Mouse (Mus musculus): ENCODE measurements around the gene Mns1. TPM values are rescaled to one million over a fixed set of nuclear protein-coding genes. Genes with fewer than 3 reads are reported as not detected.
"Not testable (repeated sequence)": the region's sequence is repeated elsewhere in the genome, so short reads cannot be mapped to it uniquely, and the experiment has no call there.

The Mns1 gene
- 27.0 and 28.6 TPM in 2 replicates for polyA plus RNA-seq (2016; fragmentation: Nextera tagmentation; extraction: Ambion mirVana)

DNA sequence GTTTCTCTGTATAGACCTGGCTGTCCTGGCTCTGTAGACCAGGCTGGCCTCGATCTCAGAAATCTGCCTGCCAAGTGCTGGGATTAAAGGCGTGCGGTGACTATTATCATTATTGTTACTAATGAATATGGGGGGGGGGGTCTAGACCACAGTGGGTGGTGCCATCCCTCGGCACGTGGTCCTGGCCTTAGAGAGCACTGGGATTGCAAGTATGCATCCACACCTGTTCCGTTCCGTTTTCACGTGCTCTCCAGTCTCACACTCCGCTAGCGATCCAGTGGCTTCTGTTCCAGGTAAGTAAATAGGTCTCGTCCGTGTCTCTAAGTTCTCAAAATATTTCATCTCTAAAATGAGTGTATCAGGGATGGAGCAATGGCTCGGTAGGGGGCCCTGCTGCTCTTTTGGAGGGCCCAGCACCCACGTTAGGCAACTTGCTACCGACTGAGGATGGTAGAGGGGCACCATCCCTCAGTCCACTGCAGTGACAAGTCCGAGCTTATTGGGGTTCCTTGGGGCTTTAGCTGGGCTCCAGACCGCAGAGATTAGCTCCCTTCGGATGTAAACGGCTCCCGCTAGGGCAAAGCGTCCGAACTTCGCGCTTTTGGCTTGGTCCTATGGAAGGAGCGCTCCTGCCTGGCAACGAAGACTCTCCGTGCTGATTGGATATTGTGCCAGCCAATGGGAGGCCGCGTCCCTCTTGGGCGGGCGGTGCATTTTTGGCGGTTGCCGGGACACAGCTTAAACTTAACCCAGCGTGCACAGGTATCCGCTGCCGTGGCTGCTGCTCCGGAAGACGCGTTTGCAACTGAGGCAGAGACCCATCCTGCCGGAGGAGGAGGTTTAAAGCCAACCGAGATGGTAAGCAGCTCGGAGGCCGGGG, at the start of gene Mns1:
Gene Mns1 (plus strand): TSS at position 190 of the 880 bp plus-strand sequence.
- ATAC-seq (ENCODE audit: low FRiP score, low read depth) = peak; percentile 97

DNA sequence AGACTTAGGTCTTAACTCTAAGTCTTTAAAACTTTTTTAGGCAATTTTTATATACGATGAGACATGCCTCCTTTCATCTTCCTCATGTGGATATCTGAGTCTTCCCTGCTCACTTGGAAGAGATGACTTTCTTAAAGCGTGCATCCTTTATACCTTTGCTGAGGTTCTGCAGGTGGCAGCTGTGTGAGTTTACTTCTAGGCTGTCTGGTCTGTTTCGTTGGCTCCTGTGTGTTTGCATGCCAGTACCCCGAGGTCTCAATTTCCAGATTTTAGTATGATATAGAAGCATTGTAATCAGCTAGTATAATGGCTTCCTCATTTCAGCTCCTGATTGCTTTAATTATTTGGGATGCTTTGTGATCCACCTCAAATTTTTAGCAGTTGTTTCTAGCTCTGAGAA, 48.9 kb upstream of the Mns1 start:
- 90% methylated on average over 4 of the region's 4 CpGs for WGBS

More for the DNA sequence above, at the start of gene Mns1:
- 2% methylated on average over 43 of the region's 43 CpGs for WGBS
- H3K9ac ChIP-seq = peak within 1 kb of the TSS; percentile 49; the same call in 1 of the 2 replicates
- H3K27me3 ChIP-seq (replicated peaks) = no peaks in the 10 kb centered on the region
- H3K4me2 ChIP-seq (replicated peaks) = peak within 1 kb of the TSS; percentile 90
- no peaks in the 10 kb centered on the region for H3K9me3 ChIP-seq
- no peaks in the 10 kb centered on the region for H3K36me3 ChIP-seq
- no peak within 1 kb of the TSS for H3K27ac ChIP-seq
- peaks cover 12% of the 10 kb centered on the region for H3K4me1 ChIP-seq
- peak within 1 kb of the TSS; percentile 60 for H3K4me3 ChIP-seq

DNA sequence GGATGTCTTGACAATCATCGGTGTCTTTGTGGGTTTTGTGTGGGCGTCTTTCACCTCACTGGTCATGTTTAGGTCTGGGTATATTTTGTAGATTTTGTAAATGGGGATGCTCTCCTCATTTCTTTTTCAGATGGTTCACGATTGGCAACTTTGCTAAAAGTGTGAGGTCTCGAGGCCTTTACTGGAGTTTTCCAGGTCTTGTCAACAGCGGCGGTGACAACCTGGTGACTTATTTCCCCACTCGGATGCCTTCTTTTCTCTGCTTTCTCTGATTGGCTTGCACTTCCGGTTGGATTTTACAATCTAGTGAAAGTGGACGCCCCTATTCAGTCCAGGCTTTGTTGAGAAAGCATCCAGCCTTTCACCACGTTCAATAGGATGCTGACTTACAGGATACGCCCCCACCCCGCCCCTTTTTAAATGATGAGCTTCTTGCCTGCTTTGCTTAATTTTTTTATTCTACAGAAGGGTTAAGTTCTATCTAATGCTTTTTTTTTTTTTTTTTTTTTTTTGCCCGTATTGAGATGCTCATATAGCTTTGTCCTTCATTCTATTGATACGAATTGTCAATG, 48.3 kb upstream of the Mns1 start:
- Histone ChIP-seq H3K9me3 (no peaks in the 10 kb centered on the region), H3K9ac (no peak overlapping the region), H3K4me1 (0 out of 2 replicates have a peak, but pooled peaks cover 2% of the 10 kb centered on the region), H3K36me3 (no peaks in the 10 kb centered on the region), H3K4me3 (no peak overlapping the region), H3K27me3 (replicated peaks) (no peaks in the 10 kb centered on the region), H3K27ac (no peak overlapping the region), H3K4me2 (replicated peaks) (peak overlapping the region; percentile 38; the same call in 1 of the 2 replicates)
- no peak for ATAC-seq (ENCODE audit: low FRiP score, low read depth)
- 48% methylated on average over 14 of the region's 14 CpGs for WGBS

More for the DNA sequence above, 48.9 kb upstream of the Mns1 start:
- no peak overlapping the region for H3K9ac ChIP-seq
- H3K4me1 ChIP-seq = 0 out of 2 replicates have a peak, but pooled peaks cover 2% of the 10 kb centered on the region
- H3K36me3 ChIP-seq = no peaks in the 10 kb centered on the region
- H3K9me3 ChIP-seq = no peaks in the 10 kb centered on the region
- no peak overlapping the region for H3K27ac ChIP-seq
- H3K4me2 ChIP-seq (replicated peaks) = no peak overlapping the region
- no peaks in the 10 kb centered on the region for H3K27me3 ChIP-seq (replicated peaks)
- ATAC-seq (ENCODE audit: low FRiP score, low read depth) = no peak
- H3K4me3 ChIP-seq = no peak overlapping the region

DNA sequence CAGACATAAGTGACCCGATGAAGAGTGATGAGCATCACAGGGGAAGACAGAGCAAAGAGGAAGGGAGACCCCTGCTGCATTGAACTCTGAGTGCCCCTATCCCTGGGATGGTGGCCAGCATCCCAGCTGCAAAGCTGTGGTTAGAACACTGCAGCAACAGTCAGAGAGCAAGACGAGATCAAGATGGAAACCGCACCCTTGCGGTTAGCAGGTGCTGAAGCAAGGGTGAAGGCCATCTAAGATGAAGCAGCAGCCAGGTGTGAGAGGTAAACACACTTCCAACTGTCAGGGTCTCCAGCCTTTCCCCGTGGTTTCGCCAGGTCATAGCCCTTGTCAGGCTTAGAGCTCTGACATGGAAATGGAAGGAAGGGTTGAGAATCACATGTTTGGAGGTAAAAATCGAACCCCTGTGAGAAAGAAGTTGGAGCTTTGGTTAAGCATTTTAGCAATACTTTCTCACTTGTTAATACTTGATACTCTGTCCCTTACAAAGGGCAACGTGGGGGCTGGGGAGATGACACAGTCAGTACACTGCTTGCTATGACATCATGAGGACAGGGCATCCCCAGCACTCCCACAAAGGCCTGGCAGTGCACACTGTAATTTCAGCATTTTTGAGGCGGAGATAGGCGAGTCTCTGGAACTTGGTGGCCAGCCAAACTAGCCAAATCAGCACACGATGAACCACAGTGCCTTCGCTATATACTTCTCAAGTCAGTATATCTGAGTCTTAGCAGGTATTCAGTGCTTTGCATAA, 47.3 kb upstream of the Mns1 start:
- no peak overlapping the region for H3K4me2 ChIP-seq (replicated peaks)
- no peaks in the 10 kb centered on the region for H3K9me3 ChIP-seq
- no peak overlapping the region for H3K4me3 ChIP-seq
- 0 out of 2 replicates have a peak, but pooled peaks cover 2% of the 10 kb centered on the region for H3K4me1 ChIP-seq
- WGBS = 87% methylated on average over 12 of the region's 12 CpGs
- H3K36me3 ChIP-seq = no peaks in the 10 kb centered on the region
- no peaks in the 10 kb centered on the region for H3K27me3 ChIP-seq (replicated peaks)
- no peak overlapping the region for H3K27ac ChIP-seq
- H3K9ac ChIP-seq = no peak overlapping the region
- no peak for ATAC-seq (ENCODE audit: low FRiP score, low read depth)

DNA sequence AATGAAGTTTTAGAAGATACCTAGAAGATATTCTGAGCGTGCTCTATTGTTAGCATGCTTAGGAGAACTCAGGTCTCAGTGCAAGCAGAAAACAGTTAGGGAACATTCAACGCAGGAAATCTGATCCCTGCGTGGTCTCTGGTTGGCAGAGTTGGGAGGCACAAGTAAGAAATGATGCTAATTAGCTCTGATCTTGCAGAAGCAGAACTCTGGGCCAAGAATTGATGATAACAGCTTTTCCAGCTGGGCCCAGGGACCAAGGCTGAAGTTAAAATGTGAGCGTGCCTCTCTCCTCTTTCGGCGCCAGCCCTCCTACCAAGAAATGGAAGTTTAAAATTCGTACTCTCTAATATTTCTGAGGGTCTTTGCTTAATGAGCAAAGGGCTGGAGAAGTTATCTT, 45.1 kb upstream of the Mns1 start:
- WGBS = 85% methylated on average over 7 of the region's 7 CpGs
- ATAC-seq (ENCODE audit: low FRiP score, low read depth) = no peak

DNA sequence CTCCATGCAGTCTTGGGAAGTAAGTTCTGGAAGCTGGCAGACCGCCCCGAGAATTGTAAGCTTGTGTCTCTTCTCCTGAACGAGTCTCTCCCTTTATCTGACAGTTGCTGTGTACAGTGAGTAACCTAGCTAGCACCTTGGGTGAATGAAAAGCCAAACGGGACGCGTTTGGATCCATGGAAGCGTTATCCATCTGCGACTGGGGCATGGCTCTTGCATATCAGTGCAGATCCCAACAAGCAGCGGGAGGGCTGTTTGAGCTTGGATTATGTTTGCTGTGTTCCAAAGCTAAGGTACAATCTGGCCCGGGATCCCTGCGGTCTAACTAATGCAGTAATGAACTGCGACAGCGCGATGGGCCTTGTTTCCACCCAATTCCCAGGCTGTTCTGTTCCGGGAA, 44.6 kb upstream of the Mns1 start:
- no peak for ATAC-seq (ENCODE audit: low FRiP score, low read depth)

More for the DNA sequence above, 45.1 kb upstream of the Mns1 start:
- Histone ChIP-seq H3K9ac (no peak overlapping the region), H3K4me2 (replicated peaks) (no peak overlapping the region), H3K36me3 (no peaks in the 10 kb centered on the region), H3K4me1 (0 out of 2 replicates have a peak, but pooled peaks cover 2% of the 10 kb centered on the region), H3K27ac (no peak overlapping the region), H3K4me3 (no peak overlapping the region), H3K9me3 (no peaks in the 10 kb centered on the region), H3K27me3 (replicated peaks) (no peaks in the 10 kb centered on the region)

DNA sequence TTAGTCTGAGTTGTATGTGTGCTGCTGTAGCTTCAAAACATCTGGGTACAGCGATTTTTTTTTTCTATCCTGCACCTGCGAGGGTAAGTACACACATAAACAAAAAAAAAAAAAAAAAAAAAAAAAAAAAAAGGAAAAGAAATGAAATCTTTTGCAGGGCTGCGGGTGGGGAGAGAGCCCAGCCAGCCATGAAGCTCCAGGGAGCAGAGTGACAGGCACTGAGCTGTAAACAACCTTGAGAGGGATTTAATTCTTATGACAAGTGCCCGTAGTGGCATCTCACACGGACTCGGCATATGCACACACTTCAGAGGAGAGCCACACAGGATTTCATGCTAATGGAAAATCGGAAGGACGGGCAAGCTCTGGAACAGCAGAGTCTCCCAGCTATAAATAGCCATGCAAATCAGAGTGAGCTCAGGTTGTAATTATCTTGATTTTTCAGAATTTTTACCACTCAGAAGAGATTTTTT, 43.9 kb upstream of the Mns1 start:
- Histone ChIP-seq H3K27ac (no peak overlapping the region), H3K4me2 (replicated peaks) (no peak overlapping the region)

More for the DNA sequence above, 44.6 kb upstream of the Mns1 start:
- H3K27me3 ChIP-seq (replicated peaks) = no peaks in the 10 kb centered on the region
- H3K4me2 ChIP-seq (replicated peaks) = no peak overlapping the region
- no peaks in the 10 kb centered on the region for H3K36me3 ChIP-seq
- H3K9me3 ChIP-seq = no peaks in the 10 kb centered on the region
- H3K9ac ChIP-seq = no peak overlapping the region
- H3K4me3 ChIP-seq = no peak overlapping the region
- H3K4me1 ChIP-seq = 0 out of 2 replicates have a peak, but pooled peaks cover 2% of the 10 kb centered on the region
- WGBS = 75% methylated on average over 15 of the region's 15 CpGs
- H3K27ac ChIP-seq = no peak overlapping the region

DNA sequence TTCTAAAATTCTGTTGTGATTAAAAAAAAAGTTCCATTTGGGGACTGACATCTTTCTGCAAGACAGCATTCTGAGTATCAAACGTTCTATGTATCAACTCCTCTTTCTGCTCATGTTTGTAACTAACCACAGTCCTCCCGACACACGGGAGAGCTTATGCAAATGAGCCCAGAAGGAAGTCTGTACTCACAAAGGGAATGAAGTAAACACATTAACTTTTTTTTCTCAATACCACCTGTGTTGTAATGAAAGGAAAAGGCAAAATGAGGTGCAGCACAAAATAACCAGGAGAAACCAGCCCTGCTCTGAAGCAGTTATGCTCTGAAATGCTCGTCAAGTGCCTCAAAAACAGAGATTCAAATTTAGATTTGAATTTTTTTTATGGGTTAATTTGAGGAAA, 37.7 kb upstream of the Mns1 start:
- H3K4me2 ChIP-seq (replicated peaks) = no peak overlapping the region
- 60% methylated on average over 4 of the region's 4 CpGs for WGBS
- ATAC-seq (ENCODE audit: low FRiP score, low read depth) = no peak
- H3K4me3 ChIP-seq = no peak overlapping the region
- no peaks in the 10 kb centered on the region for H3K9me3 ChIP-seq
- no peak overlapping the region for H3K27ac ChIP-seq
- no peak overlapping the region for H3K9ac ChIP-seq
- H3K36me3 ChIP-seq = no peaks in the 10 kb centered on the region
- no peaks in the 10 kb centered on the region for H3K27me3 ChIP-seq (replicated peaks)
- H3K4me1 ChIP-seq = no peaks in the 10 kb centered on the region

More for the DNA sequence above, 43.9 kb upstream of the Mns1 start:
- H3K9me3 ChIP-seq = no peaks in the 10 kb centered on the region
- no peak for ATAC-seq (ENCODE audit: low FRiP score, low read depth)
- 0 out of 2 replicates have a peak, but pooled peaks cover 2% of the 10 kb centered on the region for H3K4me1 ChIP-seq
- no peaks in the 10 kb centered on the region for H3K27me3 ChIP-seq (replicated peaks)
- no peaks in the 10 kb centered on the region for H3K36me3 ChIP-seq
- no peak overlapping the region for H3K9ac ChIP-seq
- 70% methylated on average over 8 of the region's 8 CpGs for WGBS
- H3K4me3 ChIP-seq = no peak overlapping the region

DNA sequence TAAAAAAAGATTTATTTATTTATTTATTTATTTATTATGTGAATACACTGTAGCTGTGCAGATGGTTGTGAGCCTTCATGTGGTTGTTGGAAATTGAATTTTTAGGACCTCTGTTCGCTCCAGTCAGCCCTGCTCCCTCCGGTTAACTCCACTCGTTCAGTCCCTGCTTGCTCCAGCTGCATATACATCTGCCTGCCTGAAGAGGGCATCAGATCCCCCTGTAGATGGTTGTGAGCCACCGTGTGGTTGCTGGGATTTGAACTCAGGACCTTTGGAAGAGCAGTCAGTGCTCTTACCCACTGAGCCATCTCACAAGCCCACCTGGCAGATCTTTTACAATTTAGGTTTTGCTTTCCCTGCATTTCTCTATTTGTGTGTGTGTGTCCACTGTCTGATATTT, 36.0 kb upstream of the Mns1 start:
- 82% methylated on average over 4 of the region's 4 CpGs for WGBS
- H3K9me3 ChIP-seq; H3K27me3 ChIP-seq (replicated peaks); H3K4me3 ChIP-seq; H3K27ac ChIP-seq; H3K36me3 ChIP-seq; ATAC-seq (ENCODE audit: low FRiP score, low read depth); H3K4me2 ChIP-seq (replicated peaks); H3K4me1 ChIP-seq; H3K9ac ChIP-seq: not testable (repeated sequence)

DNA sequence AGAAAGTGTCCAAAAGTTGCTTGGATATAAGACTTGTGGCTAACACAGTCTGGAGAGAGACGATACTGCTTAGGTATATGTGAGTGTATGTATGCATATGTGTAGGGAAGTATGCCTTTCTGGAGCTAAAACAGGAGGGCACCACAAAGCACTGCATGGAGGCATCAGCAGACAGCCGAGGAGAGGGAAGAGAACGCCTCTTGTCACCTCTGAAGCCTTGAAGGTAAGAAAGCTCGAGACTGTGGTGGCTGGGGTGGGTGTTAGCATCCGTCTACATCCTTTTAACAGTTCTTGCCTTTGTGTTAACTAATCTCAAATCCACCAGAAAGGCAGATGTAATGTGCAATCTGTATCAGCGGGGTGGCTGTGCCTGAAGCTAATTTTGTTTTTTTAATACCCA, 34.4 kb upstream of the Mns1 start:
- H3K36me3 ChIP-seq = no peaks in the 10 kb centered on the region
- H3K4me3 ChIP-seq = no peak overlapping the region
- H3K27ac ChIP-seq = no peak overlapping the region
- whole genome bisulfite sequencing = 73% methylated on average over 6 of the region's 6 CpGs
- no peak for ATAC-seq (ENCODE audit: low FRiP score, low read depth)
- no peak overlapping the region for H3K4me2 ChIP-seq (replicated peaks)
- H3K4me1 ChIP-seq = peaks cover 3% of the 10 kb centered on the region; the same call in 1 of the 2 replicates
- H3K9me3 ChIP-seq = no peaks in the 10 kb centered on the region
- no peaks in the 10 kb centered on the region for H3K27me3 ChIP-seq (replicated peaks)
- H3K9ac ChIP-seq = no peak overlapping the region

DNA sequence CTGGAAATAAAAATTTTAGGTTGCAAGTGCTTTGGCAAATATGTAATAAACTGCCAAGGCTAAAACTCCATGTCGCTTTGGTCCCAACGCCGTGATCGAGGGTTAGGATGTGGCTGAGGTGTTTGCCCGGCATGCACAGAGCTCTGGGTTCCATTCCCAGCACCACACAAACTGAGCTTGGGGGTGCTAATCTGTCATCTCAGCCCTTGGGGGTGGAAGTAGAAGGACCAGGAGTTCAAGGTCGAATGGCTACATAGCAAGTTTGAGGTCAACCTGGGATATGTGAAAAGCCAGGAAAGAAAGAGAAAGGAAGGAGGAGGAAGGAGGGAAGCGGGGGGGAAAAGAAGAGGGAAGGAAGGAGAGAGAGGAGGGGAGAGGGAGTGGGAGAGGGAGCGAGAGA, 33.4 kb upstream of the Mns1 start:
- Histone ChIP-seq H3K36me3 (no peaks in the 10 kb centered on the region), H3K9me3 (no peaks in the 10 kb centered on the region), H3K27ac (no peak overlapping the region), H3K27me3 (replicated peaks) (no peaks in the 10 kb centered on the region), H3K4me1 (peaks cover 5% of the 10 kb centered on the region), H3K4me3 (no peak overlapping the region), H3K9ac (no peak overlapping the region), H3K4me2 (replicated peaks) (no peak overlapping the region)
- no peak for ATAC-seq (ENCODE audit: low FRiP score, low read depth)
- 90% methylated on average over 8 of the region's 8 CpGs for WGBS

DNA sequence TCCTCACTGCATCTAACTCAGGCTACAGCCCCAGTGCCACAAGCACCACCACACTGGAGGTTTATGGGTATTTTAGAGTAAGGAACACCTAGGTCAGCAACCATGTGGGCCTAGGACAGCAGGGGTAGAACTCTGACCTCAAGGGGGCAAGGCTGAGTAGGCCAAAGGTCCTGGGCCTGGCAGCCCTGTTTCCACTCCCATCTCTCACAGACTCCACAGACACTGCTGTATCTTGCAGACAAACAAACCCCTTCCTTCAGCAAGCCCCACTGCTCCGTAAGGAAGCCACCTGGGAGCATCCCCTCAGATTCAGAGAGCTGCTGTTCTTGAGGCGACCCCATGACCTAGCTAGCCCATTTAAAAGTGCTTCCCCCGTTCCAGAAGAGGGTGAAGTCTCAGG, 32.9 kb upstream of the Mns1 start:
- no peaks in the 10 kb centered on the region for H3K9me3 ChIP-seq
- no peak overlapping the region for H3K4me3 ChIP-seq
- no peak overlapping the region for H3K4me2 ChIP-seq (replicated peaks)
- no peak overlapping the region for H3K9ac ChIP-seq
- ATAC-seq (ENCODE audit: low FRiP score, low read depth) = no peak
- 72% methylated on average over 3 of the region's 3 CpGs for WGBS
- H3K4me1 ChIP-seq = peaks cover 5% of the 10 kb centered on the region
- no peaks in the 10 kb centered on the region for H3K27me3 ChIP-seq (replicated peaks)
- H3K27ac ChIP-seq = no peak overlapping the region
- H3K36me3 ChIP-seq = no peaks in the 10 kb centered on the region

All from neural tube, embryonic 12.5 days (tissue).